Mouse (Mus musculus): ENCODE measurements around the gene Tex33. TPM values are rescaled to one million over a fixed set of nuclear protein-coding genes. Genes with fewer than 3 reads are reported as not detected.

Tex33 gene
- total and polyA plus RNA-seq, 3 experiments, result 4.3 to 4.7 TPM; not detected in 1

GRCm38 (mm10) chr15:78438505-78438904, 42.8 kb upstream of the Tex33 start:
- no peaks in the 10 kb centered on the region for H3K27me3 ChIP-seq (ENCODE audit: control insufficient read depth in 1 of 2, insufficient read depth in 2 of 2, low read length in 2 of 2)
- no peaks in the 10 kb centered on the region for H3K79me2 ChIP-seq (ENCODE audit: control insufficient read depth, insufficient read depth, low read length, poor library complexity)
- no peaks in the 10 kb centered on the region for H3K9me3 ChIP-seq (replicated peaks; ENCODE audit: insufficient read depth, low read length)
- peaks cover 0 to 7% of the 10 kb centered on the region in 2 experiments; a peak in 2 of 4 replicates for H3K36me3 ChIP-seq (ENCODE audit: control insufficient read depth in 1 of 2, insufficient read depth in 2 of 2, low read length in 2 of 2)
- H3K9ac ChIP-seq (ENCODE audit: control insufficient read depth, low read depth, low read length, poor library complexity, severe bottlenecking), result peak overlapping the region; percentile 44
- no peak overlapping the region for H3K4me3 ChIP-seq (ENCODE audit: control insufficient read depth in 1 of 2, insufficient read depth in 1 of 2, low read depth in 2 of 2, low read length in 2 of 2)
- no peak overlapping the region for H3K27ac ChIP-seq (ENCODE audit: control insufficient read depth, low read depth, low read length)
- H3K4me1 ChIP-seq (ENCODE audit: control insufficient read depth in 1 of 2, insufficient read depth in 2 of 2, low read length in 2 of 2), result peaks cover 13 to 21% of the 10 kb centered on the region in 2 experiments
- TF ChIP-seq GATA1 (IDR thresholded peaks at IDR 0.05; ENCODE audit: low read depth, low read length) (no peak), POLR2AphosphoS5 (IDR thresholded peaks at IDR 0.05; ENCODE audit: borderline replicate concordance, low read depth, low read length) (no peak), SIN3A (IDR thresholded peaks at IDR 0.05; ENCODE audit: low read length) (no peak), MEF2A (IDR thresholded peaks at IDR 0.05; ENCODE audit: extremely low read depth, insufficient replicate concordance, low read depth, low read length, poor library complexity, severe bottlenecking) (no peak), POLR2AphosphoS2 (IDR thresholded peaks at IDR 0.05; ENCODE audit: low read length) (no peak), ELF1 (IDR thresholded peaks at IDR 0.05; ENCODE audit: low read depth, low read length) (no peak), BHLHE40 (IDR thresholded peaks at IDR 0.05; ENCODE audit: borderline replicate concordance, low read depth, low read length) (no peak), USF2 (IDR thresholded peaks at IDR 0.05; ENCODE audit: borderline replicate concordance in 1 of 2, insufficient read depth in 1 of 2, low read depth in 1 of 2, low read length in 2 of 2) (no peak), TBP (IDR thresholded peaks at IDR 0.05; ENCODE audit: low read depth, low read length) (no peak), ZNF384 (IDR thresholded peaks at IDR 0.05; ENCODE audit: low read depth, low read length) (no peak), MAFK (IDR thresholded peaks at IDR 0.05; ENCODE audit: borderline replicate concordance, low read depth, low read length) (no peak), NELFE (IDR thresholded peaks at IDR 0.05; ENCODE audit: low read depth, low read length) (no peak), GABPA (IDR thresholded peaks at IDR 0.05; ENCODE audit: low read depth, low read length) (no peak), E2F4 (IDR thresholded peaks at IDR 0.05; ENCODE audit: borderline replicate concordance, low read depth, low read length) (no peak), HCFC1 (IDR thresholded peaks at IDR 0.05; ENCODE audit: low read depth, low read length) (no peak), UBTF (IDR thresholded peaks at IDR 0.05; ENCODE audit: borderline replicate concordance, insufficient read depth, low read depth, low read length) (no peak), TCF12 (IDR thresholded peaks at IDR 0.05; ENCODE audit: low read depth, low read length) (no peak), CHD1 (IDR thresholded peaks at IDR 0.05; ENCODE audit: low read depth, low read length) (no peak)
- DNase-seq (ENCODE audit: low read depth, low spot score), result no peak

GRCm38 (mm10) chr15:78438018-78438394, 42.3 kb upstream of the Tex33 start:
- no peak for DNase-seq (ENCODE audit: low read depth, low spot score)
- peaks cover 13 to 21% of the 10 kb centered on the region in 2 experiments for H3K4me1 ChIP-seq (ENCODE audit: control insufficient read depth in 1 of 2, insufficient read depth in 2 of 2, low read length in 2 of 2)
- H3K4me3 ChIP-seq (ENCODE audit: control insufficient read depth in 1 of 2, insufficient read depth in 1 of 2, low read depth in 2 of 2, low read length in 2 of 2), result peak overlapping the region; percentile 41 to 48; a peak in 3 of 4 replicates
- TF ChIP-seq CHD2 (IDR thresholded peaks at IDR 0.05; ENCODE audit: low read length) (no peak), EP300 (IDR thresholded peaks at IDR 0.05; ENCODE audit: low read depth in 1 of 2, low read length in 2 of 2) (no peak), POLR2AphosphoS5 (IDR thresholded peaks at IDR 0.05; ENCODE audit: borderline replicate concordance, low read depth, low read length) (no peak), UBTF (IDR thresholded peaks at IDR 0.05; ENCODE audit: borderline replicate concordance, insufficient read depth, low read depth, low read length) (no peak), ETS1 (IDR thresholded peaks at IDR 0.05; ENCODE audit: low read depth, low read length) (no peak), USF2 (IDR thresholded peaks at IDR 0.05; ENCODE audit: borderline replicate concordance in 1 of 2, insufficient read depth in 1 of 2, low read depth in 1 of 2, low read length in 2 of 2) (no peak), MAFK (IDR thresholded peaks at IDR 0.05; ENCODE audit: borderline replicate concordance, low read depth, low read length) (no peak), JUND (IDR thresholded peaks at IDR 0.05; ENCODE audit: low read depth, low read length) (no peak), ELF1 (IDR thresholded peaks at IDR 0.05; ENCODE audit: low read depth, low read length) (no peak), BHLHE40 (IDR thresholded peaks at IDR 0.05; ENCODE audit: borderline replicate concordance, low read depth, low read length) (no peak), NRF1 (IDR thresholded peaks at IDR 0.05; ENCODE audit: insufficient read depth, low read depth, low read length, poor library complexity, severe bottlenecking) (no peak), TBP (IDR thresholded peaks at IDR 0.05; ENCODE audit: low read depth, low read length) (no peak), TAL1 (IDR thresholded peaks at IDR 0.05; ENCODE audit: low read length) (no peak), NELFE (IDR thresholded peaks at IDR 0.05; ENCODE audit: low read depth, low read length) (no peak), CTCF (IDR thresholded peaks at IDR 0.05 in 2 of 3, conservative IDR thresholded peaks at IDR 0.05 in 1 of 3; ENCODE audit: control insufficient read depth in 1 of 3, insufficient read depth in 1 of 3, low read depth in 2 of 3, low read length in 3 of 3, poor library complexity in 1 of 3, severe bottlenecking in 1 of 3) (no peak), ZMIZ1 (IDR thresholded peaks at IDR 0.05; ENCODE audit: low read depth, low read length) (no peak), MAX (IDR thresholded peaks at IDR 0.05; ENCODE audit: low read length) (no peak)
- peaks cover 0 to 7% of the 10 kb centered on the region in 2 experiments; a peak in 2 of 4 replicates for H3K36me3 ChIP-seq (ENCODE audit: control insufficient read depth in 1 of 2, insufficient read depth in 2 of 2, low read length in 2 of 2)
- H3K9me3 ChIP-seq (replicated peaks; ENCODE audit: insufficient read depth, low read length), result no peaks in the 10 kb centered on the region
- H3K9ac ChIP-seq (ENCODE audit: control insufficient read depth, low read depth, low read length, poor library complexity, severe bottlenecking), result peak overlapping the region; percentile 26
- peak overlapping the region; percentile 60 for H3K27ac ChIP-seq (ENCODE audit: control insufficient read depth, low read depth, low read length)
- no peaks in the 10 kb centered on the region for H3K27me3 ChIP-seq (ENCODE audit: control insufficient read depth in 1 of 2, insufficient read depth in 2 of 2, low read length in 2 of 2)
- H3K79me2 ChIP-seq (ENCODE audit: control insufficient read depth, insufficient read depth, low read length, poor library complexity), result no peaks in the 10 kb centered on the region

Measured in MEL (cell line).